Mouse (Mus musculus): ENCODE data around the gene Slc35b4. TPM values are rescaled to one million over a fixed set of nuclear protein-coding genes. Genes with fewer than 3 reads are reported as not detected.

Slc35b4 gene
- polyA plus RNA-seq, 1 experiment from 2014 or later: 36.3 TPM

- H3K9me3 ChIP-seq: no peaks in the 10 kb centered on the region
- H3K27ac ChIP-seq (replicated peaks): no peak overlapping the region
- H3K4me1 ChIP-seq: no peaks in the 10 kb centered on the region
- H3K36me3 ChIP-seq: no peaks in the 10 kb centered on the region
- WGBS: 87% methylated on average over 7 of the region's 7 CpGs
- H3K4me2 ChIP-seq: no peak overlapping the region
- H3K9ac ChIP-seq: no peak overlapping the region
- no peak for ATAC-seq (ENCODE audit: extremely low read depth, insufficient number of reproducible peaks, low FRiP score, low TSS enrichment)
- no peaks in the 10 kb centered on the region for H3K27me3 ChIP-seq (replicated peaks)
- H3K4me3 ChIP-seq: no peak overlapping the region
Measured at GRCm38 (mm10) chr6:34116838-34117478, 60.0 kb downstream of the Slc35b4 start.

GRCm38 (mm10) chr6:34111406-34111805 lies 65.5 kb downstream of the Slc35b4 start:
- no peak overlapping the region for H3K27ac ChIP-seq (replicated peaks)
- 74% methylated on average over 6 of the region's 6 CpGs for WGBS

GRCm38 (mm10) chr6:34110571-34110970 lies 66.3 kb downstream of the Slc35b4 start:
- WGBS: 76% methylated on average over 10 of the region's 10 CpGs
- Histone ChIP-seq H3K27me3 (replicated peaks) (no peaks in the 10 kb centered on the region), H3K27ac (replicated peaks) (no peak overlapping the region), H3K4me1 (no peaks in the 10 kb centered on the region), H3K36me3 (no peaks in the 10 kb centered on the region), H3K9me3 (no peaks in the 10 kb centered on the region), H3K9ac (no peak overlapping the region), H3K4me2 (no peak overlapping the region), H3K4me3 (no peak overlapping the region)
- no peak for ATAC-seq (ENCODE audit: extremely low read depth, insufficient number of reproducible peaks, low FRiP score, low TSS enrichment)

More at GRCm38 (mm10) chr6:34111406-34111805, 65.5 kb downstream of the Slc35b4 start:
- Histone ChIP-seq H3K36me3 (no peaks in the 10 kb centered on the region), H3K4me1 (no peaks in the 10 kb centered on the region), H3K9ac (no peak overlapping the region), H3K9me3 (no peaks in the 10 kb centered on the region), H3K4me2 (no peak overlapping the region), H3K27me3 (replicated peaks) (no peaks in the 10 kb centered on the region), H3K4me3 (no peak overlapping the region)
- no peak for ATAC-seq (ENCODE audit: extremely low read depth, insufficient number of reproducible peaks, low FRiP score, low TSS enrichment)

Other genes starting within 250 kb of the Slc35b4 start
- gene Lrguk, start 147.7 kb downstream of the Slc35b4 start, polyA plus RNA-seq (2015; fragmentation: Nextera tagmentation; extraction: Ambion mirVana): 0.45 and 0.62 TPM in 2 replicates
- 176 and 192 TPM in 2 replicates for gene Akr1b3, start 140.4 kb upstream of the Slc35b4 start, polyA plus RNA-seq (2015; fragmentation: Nextera tagmentation; extraction: Ambion mirVana)
- gene Akr1b8, start 177.0 kb upstream of the Slc35b4 start, polyA plus RNA-seq (2015; fragmentation: Nextera tagmentation; extraction: Ambion mirVana): 11.0 and 12.0 TPM in 2 replicates
- 55.7 and 59.7 TPM in 2 replicates for gene Akr1b10, start 207.1 kb upstream of the Slc35b4 start, polyA plus RNA-seq (2015; fragmentation: Nextera tagmentation; extraction: Ambion mirVana)
- 0.11 TPM in 1 of 2 replicates, not detected in the other for gene Akr1b7, start 235.2 kb upstream of the Slc35b4 start, polyA plus RNA-seq (2015; fragmentation: Nextera tagmentation; extraction: Ambion mirVana)

Data from heart, embryonic 13.5 days (tissue).